Mouse (Mus musculus) brain, embryonic 14.5 days (tissue): ENCODE results near the gene Spg7.

ENCODE experiments used
- CTCF ChIP-seq: fragments of 200-500 bp; IDR thresholded peaks from 2 replicates; pipeline ENCODE4 v1.5.1; 2012; ENCODE audit warnings: inconsistent platforms, mild to moderate bottlenecking, moderate library complexity, borderline replicate concordance; ENCODE audit not compliant: insufficient read depth, insufficient read length; ENCODE audit errors: extremely low read depth
- POLR2A ChIP-seq: fragments of 200-500 bp; IDR thresholded peaks from 2 replicates; pipeline ENCODE4 v1.6.1; 2012; ENCODE audit warnings: mild to moderate bottlenecking, inconsistent platforms, borderline replicate concordance; ENCODE audit not compliant: poor library complexity, insufficient read depth, insufficient read length, severe bottlenecking; ENCODE audit errors: extremely low read depth

DNA sequence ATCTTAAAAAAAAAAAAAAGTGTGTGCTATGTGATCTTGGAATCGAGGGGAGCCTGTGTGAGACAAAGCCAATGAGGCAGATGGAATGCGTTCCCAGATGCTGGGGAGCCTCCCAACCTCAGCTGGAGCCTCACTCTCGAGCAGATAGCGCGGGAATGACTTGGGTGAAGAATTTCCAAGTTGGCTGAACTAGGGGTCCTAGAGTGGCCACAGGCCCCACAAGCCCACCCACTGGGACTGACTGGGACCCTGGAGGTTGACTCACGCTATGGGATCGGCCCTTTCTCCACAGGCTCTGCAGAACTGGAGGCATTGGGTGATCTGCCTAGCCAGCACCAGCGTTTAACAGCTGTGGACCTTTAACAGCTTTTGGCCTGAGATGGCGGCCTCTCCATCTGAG, 73.5 kb downstream of the Spg7 start:
- TF ChIP-seq CTCF (no peak), POLR2A (no peak)
